Comparison of ENCODE assay signal across 24 mouse cellular contexts in the genomic region with DNA sequence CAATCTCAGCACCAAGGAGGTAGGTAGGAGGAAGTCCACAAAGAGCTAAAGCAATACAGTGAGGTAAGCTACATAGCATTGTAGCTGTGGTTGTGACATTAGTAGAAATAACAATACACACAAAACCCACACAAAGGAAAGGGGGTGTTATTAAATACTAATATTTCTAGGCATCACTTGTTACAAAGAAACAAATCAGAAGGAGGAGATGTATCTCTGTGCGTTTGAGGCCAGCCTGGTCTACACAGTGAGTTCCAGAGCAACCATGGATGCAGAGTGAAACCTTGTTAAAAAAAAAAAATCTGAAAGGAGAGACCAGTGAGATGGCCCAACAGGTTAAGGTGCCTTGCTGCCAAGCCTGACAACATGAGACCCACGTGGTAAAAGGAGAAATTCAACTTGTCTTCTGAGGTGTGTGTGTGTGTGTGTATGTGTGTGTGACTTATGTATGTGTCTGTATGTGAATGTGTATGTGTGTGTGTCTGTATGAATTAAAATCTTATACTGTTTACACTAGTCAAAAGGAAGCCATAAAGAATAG. TPM values are rescaled to one million over a fixed set of nuclear protein-coding genes. Genes with fewer than 3 reads are reported as not detected.
DNase-seq lines count a peak whose midpoint lies in the region; TF ChIP-seq lines count a peak whose summit lies in the region.
"Had no signal": no experiment of that assay in that cellular context is flagged by ENCODE, and none has a peak within 500 bp of the region (broad histone marks: within the 10 kb centered on the region; RNA-seq: fewer than 3 reads in every experiment).

No protein-coding gene starts in this region.

- H3K36me3 ChIP-seq in spleen, adult 2 months (ENCODE audit: control insufficient read depth, insufficient read depth, low read length), result no peaks in the 10 kb centered on the region
- H3K36me3 ChIP-seq: embryonic facial prominence, embryonic 13.5 days; embryonic facial prominence, embryonic 15.5 days; forebrain, embryonic 10.5 days; forebrain, embryonic 12.5 days; G1E had no signal

- 47% methylated on average over 2 of the region's 2 CpGs for WGBS in spleen, adult 2 months

- no peak overlapping the region for H3K4me3 ChIP-seq in spleen, adult 2 months (ENCODE audit: extremely low read depth, insufficient read depth, insufficient read length)
- H3K4me3 ChIP-seq: embryonic facial prominence, embryonic 13.5 days; embryonic facial prominence, embryonic 15.5 days; erythroblast, embryonic 14.5 days; forebrain, embryonic 10.5 days; forebrain, embryonic 12.5 days had no signal

- TF ChIP-seq POLR2A in spleen, adult 2 months (IDR thresholded peaks at IDR 0.05; ENCODE audit: low read depth, low read length), result no peak

- no peaks in the 10 kb centered on the region for H3K27me3 ChIP-seq in spleen, adult 2 months (ENCODE audit: control insufficient read depth, insufficient read depth, low read length)
- H3K27me3 ChIP-seq: embryonic facial prominence, embryonic 13.5 days; embryonic facial prominence, embryonic 15.5 days; forebrain, embryonic 12.5 days; Patski had no signal

- H3K27ac ChIP-seq in spleen, adult 2 months (ENCODE audit: insufficient read depth, low read length), result peak overlapping the region; percentile 46; the same call in 1 of the 2 replicates
- H3K27ac ChIP-seq: embryonic facial prominence, embryonic 13.5 days; embryonic facial prominence, embryonic 15.5 days; forebrain, embryonic 10.5 days; forebrain, embryonic 12.5 days had no signal

- peaks cover 43% of the 10 kb centered on the region for H3K4me1 ChIP-seq in spleen, adult 2 months (ENCODE audit: control insufficient read depth, insufficient read depth, insufficient read length)
- H3K4me1 ChIP-seq: forebrain, embryonic 10.5 days; forebrain, embryonic 12.5 days had no signal

- TF ChIP-seq CTCF in spleen, adult 2 months (IDR thresholded peaks at IDR 0.05; ENCODE audit: extremely low read depth, insufficient read depth, insufficient read length, insufficient replicate concordance), result no peak

- DNase-seq in spleen, adult 2 months (ENCODE audit: low read depth in 1 of 2, low spot score in 2 of 2), result no peak
- DNase-seq in spleen, postnatal 36 days (ENCODE audit: low spot score in 2 of 2), result no peak
- peak; percentile 48 for DNase-seq in induced T-regulatory cell, adult 2 months (ENCODE audit: low read depth)
- no peak for DNase-seq in layer of hippocampus, adult 18-20 months (ENCODE audit: low spot score in 2 of 2)
- no peak for DNase-seq in c-Kit-positive CD71-positive TER-119-positive erythroid progenitor cells, embryonic 14.5 days (ENCODE audit: low spot score)
- DNase-seq: adrenal gland, adult 8-10 months; adrenal gland, postnatal 14 days; adrenal gland, postnatal 36 days; cerebellum, adult 11 months; cerebellum, adult 18-20 months; cerebellum, adult 8-10 months; cerebellum, adult 9-11 months; cerebellum, postnatal 14 days; cerebellum, postnatal 36 days; embryo, embryonic 11 days had no signal

RNA-seq across cellular contexts. Expression of a gene that starts 6.5 kb away (rescaled TPM):
- 85.6 and 97.1 TPM in 2 replicates for polyA plus RNA-seq in spleen, adult 2 months (2012; rRNA removed)
- total RNA-seq in layer of hippocampus, adult 18-20 months (2021), result 1 to 10 TPM; 3.8 to 4.5 TPM

RNA-seq across cellular contexts. Expression of a gene that starts 37.3 kb away (rescaled TPM):
- polyA plus RNA-seq in spleen, adult 2 months (2012; rRNA removed), result 1.3 and 2.0 TPM in 2 replicates
- under 1 TPM in 1 of 2 experiments, not detected in 1; 0.07 TPM for total RNA-seq in layer of hippocampus, adult 18-20 months (2021)
- total RNA-seq: common myeloid progenitor, adult 5-6 weeks had no signal
- polyA plus RNA-seq: C2C12, G1E, Patski had no signal
